Mouse (Mus musculus) urinary bladder, postnatal 25 days (tissue): Measurements from ENCODE around the gene Isoc2b.
"Not testable (repeated sequence)": the region's sequence is repeated elsewhere in the genome, so short reads cannot be mapped to it uniquely, and the experiment has no call there.

Experiments
- DNase-seq: peaks from one replicate; pipeline ENCODE4 v3.0.0; 2022; ENCODE audit warnings: low spot score

The Isoc2b gene

DNA sequence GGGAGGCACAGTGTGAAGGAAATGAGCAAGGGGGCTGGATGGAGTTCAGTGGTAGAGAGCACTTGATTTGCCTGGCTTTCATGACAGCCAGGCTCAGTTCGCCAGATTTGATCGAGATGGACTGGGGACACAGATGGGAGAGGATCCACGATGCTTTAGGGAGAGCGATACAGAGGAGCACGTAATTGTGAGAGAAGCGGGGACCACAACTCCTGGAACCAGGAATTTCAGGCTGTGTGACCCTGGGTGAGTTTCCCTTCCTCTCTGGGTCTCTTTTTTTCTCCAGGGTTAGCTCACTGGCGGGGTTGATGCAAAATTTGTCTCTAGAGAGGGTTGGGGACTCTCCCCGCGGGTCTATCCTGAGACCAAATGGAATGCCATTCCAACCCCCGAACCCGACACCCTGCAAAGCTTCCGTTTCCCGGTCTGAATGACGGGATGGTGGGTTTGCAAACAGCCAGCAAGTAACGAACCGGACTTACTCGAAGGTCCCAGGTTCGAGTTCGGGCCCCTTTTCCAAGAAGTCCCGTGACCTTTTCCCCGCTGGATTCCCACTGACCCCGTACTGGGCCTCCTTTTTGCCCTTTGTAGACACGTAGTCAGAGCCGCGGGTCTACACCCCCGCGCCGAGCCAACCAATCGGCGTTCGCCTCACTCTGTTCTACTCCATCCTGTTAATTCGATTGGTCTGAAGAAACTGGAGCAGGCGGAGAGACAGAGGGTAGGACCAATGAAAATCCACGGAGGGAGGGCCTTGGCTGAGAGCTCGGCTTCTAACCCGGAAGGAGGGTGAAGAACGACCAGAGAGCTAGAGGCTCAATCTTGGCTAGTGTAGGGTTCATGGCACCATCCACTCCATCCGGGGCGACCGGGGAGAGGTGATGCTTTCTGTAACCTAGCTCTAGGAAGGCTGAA, 4.2 kb downstream of the Isoc2b start:
- peak; percentile 92 for DNase-seq

DNA sequence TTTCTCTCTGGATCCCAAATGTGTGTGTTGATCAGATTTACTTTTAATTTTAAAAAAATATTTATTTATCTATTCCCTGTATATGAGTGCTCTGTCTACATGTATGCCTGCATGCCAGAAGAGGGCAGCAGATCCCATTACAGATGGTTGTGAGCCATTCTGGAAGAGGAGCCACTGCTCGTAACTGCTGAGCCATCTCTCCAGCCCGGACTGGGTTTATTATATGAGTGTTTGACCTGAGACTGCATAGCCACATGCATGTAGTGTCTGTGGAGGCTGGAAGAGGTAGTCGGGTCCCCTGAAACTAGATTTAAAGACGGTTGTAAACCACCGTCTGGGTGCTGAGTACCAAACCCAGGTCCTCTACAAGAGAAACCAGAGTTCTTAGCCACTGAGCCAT, 5.0 kb downstream of the Isoc2b start:
- no peak for DNase-seq

DNA sequence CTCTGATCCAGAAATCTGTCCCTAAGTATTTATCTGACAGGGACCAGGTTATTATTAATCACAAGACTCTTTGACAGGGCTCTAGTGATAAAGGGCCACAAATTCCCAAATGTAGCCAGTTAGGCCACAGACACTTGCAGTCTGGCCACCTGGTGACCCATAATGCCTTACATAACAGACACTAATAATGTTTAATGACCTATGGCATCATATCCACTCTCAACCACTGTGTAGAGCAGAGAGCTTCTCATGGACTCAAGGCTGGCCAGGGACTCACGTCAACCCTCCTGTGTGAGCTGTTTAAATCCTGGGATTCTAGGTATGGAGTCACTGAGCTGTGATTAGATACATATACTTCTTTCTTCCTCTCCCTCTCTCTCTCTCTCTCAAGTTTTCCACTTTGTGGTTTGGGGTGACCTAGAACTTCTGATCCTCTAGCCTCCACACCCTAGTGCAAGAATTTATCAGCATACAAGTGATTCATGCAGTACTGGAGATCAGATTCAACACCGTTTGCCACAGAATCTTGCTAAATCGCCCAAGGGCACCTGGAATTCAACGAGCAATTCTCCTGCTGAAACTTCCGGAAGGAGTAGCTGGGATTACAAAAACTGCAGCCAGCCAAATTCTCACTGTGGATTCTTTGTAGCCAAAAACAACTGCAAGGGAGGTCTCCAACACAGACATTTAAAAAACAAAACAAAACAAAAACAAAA, 5.8 kb downstream of the Isoc2b start:
- no peak for DNase-seq

DNA sequence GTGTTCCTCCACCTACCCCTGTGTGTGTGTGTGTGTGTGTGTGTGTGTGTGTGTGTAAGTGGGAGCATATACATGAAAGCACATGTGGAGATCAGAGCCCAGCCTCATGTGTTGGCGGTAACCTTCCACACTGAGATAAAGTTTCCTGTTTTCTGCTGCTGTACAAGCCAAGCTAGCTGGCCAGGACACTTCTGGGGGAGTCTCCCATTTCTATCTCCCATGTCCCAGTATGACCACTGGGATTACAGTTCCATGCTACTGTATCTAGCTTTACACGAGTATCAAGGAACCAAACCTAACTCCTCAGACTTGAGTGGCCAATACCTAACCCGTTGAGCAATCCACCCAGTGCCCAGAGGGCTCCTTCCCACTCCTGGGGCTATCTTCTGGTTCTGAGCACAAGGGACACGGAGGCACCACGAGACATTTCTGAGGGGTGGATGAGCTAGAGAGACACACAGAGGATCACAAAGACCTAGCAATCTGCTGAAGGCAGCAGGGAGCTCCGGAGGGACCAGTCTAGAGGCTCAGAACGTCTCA, 6.4 kb downstream of the Isoc2b start:
- no peak for DNase-seq

DNA sequence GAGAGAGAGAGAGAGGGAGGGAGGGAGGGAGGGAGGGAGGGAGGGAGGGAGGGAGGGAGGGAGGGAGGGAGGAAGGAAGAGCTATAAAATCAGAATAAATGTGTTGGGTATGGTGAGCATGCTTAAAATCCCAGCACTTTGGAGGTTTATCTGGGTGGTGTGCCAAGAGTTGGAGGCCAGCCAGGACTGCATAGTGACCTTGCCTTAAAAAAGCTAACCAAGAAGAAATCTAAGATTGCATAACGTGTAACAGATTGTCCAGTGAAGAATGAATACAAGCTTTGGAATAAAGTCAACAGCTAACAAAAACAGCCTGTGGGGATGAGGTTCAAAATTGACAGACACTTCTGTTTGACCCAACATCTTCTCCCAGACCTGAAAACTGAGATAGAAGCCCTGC, 7.0 kb downstream of the Isoc2b start:
- DNase-seq = peak; percentile 51

DNA sequence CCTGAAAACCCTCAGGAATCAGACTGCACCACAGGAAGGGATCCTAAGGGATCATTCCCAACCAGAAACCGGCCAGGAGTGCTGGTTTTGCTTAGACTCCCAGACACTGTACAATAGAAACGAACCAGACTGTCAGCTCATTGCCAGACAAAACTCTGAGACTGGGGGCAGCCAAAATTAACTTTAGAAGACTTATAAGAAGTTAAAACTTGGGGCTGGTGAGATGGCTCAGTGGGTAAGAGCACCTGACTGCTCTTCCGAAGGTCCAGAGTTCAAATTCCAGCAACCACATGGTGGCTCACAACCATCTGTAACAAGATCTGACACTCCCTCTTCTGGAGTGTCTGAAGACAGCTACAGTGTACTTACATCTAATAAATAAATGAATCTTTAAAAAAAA, 9.1 kb downstream of the Isoc2b start:
- DNase-seq = not testable (repeated sequence)

DNA sequence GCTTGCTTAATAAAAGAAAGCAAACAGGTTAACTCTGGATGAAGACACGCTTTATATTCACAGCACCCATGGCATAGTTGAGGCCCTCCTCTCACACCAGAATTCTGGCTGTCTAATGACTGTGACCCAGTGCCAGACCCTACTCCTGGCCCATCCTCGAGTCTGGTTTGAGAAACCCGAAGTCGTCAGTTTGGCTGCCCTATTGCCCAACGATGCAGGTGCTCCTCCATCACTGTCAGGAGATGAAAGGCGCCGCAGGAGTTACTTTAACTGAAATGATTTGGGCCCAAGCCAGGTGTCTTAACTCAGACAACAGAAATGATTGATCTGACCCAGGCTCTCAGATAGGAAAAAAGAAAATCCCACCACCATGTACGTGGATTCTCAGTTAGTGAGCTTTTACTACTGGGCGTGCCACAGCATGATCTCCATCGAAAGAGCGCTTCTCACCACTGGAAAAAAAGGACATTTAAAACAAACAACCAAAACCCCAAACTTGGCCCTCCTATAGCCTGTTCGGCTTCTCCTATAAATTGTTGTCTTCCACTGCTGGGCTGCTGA, 10.6 kb downstream of the Isoc2b start:
- DNase-seq = no peak

DNA sequence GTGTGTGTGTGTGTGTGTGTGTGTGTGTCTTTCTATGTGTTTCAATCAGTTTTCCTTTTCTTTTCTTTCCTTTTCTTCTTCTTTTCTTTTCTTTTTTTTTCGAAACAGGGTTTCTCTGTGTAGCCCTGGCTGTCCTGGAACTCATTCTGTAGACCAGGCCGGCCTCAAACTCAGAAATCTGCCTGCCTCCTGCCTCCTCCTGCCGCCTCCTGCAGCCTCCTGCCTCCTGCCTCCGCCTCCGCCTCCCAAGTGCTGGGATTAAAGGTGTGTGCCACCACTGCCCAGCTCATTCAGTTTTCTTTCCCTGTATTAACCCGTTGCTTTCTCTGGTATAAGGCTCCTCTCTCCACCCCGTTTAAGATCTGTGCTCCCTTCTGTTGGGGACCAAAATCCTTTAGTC, 12.7 kb downstream of the Isoc2b start:
- DNase-seq = no peak

DNA sequence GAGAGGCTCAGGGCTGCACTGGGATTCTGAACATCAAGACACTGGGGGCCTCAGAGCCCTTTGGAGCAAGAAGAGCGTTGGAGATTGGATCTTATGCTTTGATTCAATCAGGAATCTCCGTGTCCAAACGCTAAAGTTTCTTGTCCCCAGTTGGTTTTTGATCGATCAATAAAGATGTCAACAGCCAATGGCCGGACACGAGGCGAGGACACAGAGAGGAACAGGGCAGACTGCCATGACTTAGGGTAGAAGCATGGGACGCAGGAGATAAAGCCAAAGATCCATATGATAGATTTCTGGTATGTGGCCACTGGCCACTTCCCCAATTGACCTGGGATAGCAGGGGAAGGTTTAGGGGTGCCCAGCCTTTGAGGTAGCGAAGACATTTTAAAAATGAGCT, 13.6 kb downstream of the Isoc2b start:
- DNase-seq = no peak

DNA sequence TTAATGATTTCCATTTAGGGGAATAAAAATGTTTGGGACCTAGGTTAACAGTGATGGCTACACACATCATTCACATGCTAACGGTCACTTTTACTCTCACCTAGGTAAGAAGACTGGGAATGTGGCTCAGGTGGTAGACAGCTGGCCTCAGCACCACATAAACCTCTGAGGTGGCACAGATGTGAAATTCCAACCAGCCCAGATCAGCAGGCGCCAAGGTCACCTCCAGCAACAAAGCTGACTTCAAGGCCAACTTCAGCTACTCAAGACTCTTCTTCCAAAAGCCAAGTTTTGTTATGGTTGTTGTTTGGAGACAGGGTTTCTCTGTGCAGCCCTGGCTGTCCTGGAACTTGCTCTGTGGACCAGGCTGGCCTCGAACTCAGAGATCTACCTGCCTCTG, 16.4 kb downstream of the Isoc2b start:
- DNase-seq = no peak

DNA sequence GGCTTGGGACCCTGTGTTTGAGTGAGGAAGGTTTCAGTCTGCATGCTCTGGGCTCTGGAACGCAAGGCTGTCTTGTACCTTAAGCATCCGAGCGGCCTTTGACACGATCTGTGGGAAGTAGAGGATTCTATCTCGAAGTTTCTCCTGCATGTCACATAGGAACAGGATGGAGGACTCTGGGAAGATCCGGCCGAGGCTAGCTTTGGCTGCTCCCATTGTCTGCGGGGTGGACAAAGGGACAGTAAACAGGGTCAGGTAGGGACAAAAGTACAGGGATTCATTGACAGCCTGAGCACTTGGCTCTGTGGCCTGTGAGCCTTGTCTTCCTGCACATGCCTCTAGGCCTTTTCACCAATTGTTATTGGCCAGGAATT, 18.8 kb downstream of the Isoc2b start:
- no peak for DNase-seq

DNA sequence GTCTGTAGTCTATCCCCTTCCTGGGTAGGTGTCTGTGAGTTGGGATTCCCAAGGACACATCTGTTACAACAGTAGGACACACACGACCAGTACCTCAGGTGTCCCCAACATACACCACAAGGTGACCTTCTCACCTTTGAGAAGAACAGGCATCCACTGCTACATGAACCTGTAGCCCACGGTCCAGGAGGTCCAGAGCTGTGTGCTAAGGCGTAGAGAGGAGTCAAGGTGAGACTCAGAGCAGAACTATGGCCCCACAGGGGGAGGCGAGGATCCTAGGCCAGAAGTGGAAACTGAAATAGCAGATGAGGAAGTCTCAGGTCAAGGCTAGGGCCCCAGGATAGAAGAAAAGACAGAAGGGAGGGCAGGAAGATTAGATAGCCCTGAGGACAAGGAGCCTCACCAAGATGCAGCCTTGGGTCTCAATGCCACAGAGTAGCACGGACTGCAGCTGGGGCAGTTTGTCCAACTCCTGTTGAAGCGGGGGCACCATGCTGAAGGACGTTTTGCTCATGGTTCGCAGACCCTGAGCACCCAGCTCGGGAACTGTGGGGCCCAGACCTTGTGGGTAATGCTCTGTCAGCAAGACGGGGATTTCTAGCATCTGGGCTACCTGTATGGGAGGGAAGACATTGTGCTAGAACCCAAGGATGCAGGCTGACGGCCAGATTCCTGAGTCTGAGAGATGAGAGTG, 19.3 kb downstream of the Isoc2b start:
- DNase-seq = no peak

DNA sequence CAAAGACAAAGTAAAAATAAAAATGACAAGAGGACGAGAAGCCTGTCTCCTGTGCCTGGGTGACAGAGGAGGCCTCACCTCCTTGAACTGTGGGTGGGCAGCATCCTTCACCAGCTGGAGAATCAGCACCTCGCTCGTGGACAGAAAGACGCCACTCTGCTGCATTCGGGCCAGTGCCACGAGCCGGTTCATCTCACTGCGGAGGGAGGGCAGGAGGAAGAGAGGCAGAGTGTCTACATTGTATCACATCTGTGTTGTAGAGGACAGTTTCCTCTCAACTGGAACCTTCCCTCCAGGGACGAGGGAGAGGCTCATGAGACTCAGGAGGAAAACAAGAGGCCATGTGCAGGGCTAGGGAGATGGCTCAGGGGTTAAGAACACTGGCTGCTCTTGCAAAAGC, 20.7 kb downstream of the Isoc2b start:
- no peak for DNase-seq

DNA sequence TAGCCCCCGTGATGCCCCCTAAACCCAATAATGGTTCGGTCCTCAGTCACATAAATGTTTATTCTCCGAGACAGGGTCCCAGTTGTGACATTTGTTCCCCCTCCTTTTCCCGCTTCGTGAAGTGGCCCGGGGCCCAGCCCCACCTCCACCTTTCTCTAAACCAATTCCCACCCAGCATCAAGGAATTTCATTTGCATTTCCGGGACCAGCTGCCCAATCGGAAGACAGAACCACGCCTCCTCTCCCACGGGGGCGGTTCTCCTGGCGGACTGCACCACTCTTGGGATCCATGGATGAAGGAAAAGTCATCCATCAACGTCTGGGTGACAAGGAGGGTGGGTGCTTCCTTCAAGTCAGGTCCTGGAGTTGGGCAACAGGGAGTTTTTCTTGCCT, 25.1 kb downstream of the Isoc2b start:
- no peak for DNase-seq

DNA sequence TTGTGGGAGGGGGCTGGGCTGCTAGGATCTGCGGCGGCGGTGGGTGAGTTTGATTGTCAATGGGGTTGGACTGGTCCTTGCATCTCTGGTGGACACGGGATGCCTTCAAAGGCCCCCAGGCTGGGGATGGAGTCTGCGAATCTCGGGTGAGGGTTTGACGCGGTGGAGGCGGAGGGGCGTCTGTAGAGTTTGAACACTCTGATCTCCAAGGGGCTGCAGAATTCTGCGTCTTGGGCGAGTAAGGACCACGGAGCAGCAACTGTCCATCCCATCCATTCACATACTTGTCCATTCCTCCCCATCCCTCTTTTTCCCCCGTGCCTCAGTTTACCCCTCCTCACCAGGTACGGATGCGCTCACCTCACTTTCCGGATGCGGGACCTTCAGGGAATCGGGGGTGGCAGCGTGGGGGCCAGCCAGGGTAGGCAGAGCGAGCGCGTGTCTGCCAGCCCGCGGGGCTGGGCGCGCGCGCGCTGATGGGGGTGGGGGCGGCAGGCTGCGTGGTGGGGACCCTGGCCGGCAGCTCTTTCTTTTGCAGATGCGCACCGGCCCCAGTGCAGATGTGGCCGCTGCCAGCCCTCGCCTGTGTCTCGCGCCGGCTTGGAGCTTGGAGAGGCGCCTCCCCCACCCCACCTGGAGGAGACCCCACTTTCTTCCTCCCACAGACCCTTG, 25.7 kb downstream of the Isoc2b start, which contains the start of gene Shisa7:
Gene Shisa7, minus strand, starts transcription at position 452 of the 672 bp plus-strand sequence.
- no peak for DNase-seq

DNA sequence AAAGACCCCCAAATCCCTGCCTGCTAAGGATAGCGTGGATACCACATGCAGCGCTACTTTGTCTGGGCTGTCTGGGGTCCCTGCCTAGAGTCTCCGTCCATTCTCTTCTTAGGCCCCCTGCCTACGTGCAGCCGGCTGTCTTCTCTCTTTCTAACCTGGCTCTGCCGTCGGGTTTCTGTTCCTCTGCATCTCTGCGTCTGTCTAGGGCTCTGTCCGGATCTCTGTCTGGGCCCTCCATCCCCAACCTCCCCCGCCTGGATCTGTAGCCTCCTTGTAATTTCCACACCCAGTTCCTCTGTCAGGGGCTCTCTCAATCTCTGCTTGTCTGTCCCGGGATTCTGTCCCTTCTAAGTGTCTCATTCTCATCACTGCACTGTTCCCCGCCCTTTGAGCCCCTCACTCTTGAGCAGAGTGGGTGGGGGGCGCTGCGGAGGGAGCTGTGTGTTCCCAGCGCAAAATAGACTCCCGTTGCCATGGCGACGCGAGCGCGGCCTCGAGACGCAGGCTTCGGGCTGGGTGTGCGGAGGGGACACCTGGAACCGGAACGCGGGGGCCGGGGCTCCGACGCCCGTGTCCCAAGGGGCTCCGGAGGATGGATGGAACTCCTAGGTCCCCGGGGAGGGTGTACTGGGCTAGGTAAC, 26.3 kb downstream of the Isoc2b start:
- no peak for DNase-seq

DNA sequence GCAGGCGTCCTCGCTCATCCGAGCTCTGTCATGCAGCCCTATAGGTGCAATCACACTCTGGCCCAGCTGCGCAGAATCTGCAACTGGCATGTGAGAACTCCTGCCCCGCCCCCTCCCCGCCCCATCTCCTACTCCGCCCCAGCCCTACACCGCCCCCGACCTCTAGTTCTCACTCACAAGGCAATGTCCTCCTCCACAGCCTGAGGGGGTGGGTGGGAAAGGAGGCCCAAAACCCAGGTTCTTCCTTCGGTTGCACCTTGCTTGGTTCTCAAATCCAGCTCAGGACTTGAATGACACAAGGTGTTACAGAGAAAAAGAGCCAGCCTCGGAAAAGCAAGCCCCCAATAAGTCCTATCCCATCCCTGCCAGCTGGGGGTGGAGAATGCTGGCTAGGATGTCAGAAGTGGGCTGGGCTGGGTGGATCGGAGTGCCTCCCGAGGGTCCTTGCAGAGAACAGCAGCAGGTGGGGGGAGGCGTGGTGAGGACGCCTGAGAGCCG, 27.4 kb downstream of the Isoc2b start:
- DNase-seq = no peak

DNA sequence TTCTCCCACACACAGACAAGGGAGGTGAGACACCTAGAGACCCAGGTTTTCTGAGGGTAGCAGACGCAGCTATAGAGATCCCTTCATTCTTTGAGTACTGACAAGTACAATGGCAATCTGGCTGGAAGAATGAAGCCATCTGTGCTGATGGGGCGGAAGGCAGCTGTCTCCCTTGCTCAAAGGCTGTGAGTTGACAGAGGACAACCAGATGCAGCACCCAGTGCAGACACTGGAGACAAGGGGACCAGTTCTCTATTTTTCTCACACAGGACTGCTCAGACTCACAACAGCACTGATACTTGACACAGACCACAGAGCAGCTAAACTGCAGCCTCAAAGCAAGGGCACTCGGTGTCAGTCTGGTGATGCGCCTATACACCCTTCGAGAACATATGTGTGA, 28.0 kb downstream of the Isoc2b start:
- no peak for DNase-seq

DNA sequence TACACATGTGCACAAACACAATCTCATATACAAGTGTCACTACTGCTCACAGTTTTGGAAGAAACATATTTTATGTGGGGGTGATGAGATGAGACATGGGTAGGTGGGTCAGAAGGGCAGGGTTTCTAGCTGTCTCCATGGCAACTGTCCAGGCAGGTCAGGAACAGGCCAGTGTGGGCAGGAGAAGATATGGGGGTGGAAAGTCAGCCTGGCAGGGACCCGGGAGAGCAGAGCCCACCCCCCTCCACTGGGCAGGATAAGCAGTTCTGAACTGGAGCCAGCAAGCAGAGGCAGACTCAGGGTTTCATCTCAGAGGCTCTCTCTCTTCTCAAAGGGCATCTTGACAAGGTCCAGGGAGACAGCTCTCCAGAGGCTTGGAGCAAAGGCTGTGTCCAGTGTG, 32.4 kb downstream of the Isoc2b start:
- no peak for DNase-seq

DNA sequence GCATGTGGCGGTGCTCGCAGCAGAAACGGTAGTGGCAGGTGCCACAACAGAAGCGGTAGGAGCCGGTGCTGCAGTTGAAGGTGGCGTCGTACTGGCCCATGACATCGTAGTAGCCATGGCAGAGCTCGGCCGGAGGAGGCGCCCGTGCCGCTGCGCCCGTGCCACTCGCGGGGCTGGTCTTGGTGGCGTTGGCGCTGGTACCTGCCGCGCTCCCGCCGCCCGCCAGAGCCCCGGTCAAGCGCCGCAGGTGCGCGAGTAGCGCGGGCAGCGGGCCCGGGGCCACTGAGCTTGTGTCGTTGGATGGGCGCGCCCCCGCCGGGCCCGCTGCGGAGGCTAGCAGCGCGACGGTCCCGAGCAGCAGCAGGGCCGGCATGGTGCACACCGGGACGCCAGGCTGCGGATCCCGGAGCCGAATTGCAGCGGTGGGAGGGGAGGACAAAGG, 33.7 kb downstream of the Isoc2b start:
- peak; percentile 46 for DNase-seq
